Mouse (Mus musculus) brain, embryonic 18.5 days (tissue): ENCODE measurements around the gene Rabif.
"Not testable (repeated sequence)": the region's sequence is repeated elsewhere in the genome, so short reads cannot be mapped to it uniquely, and the experiment has no call there.

ENCODE experiments used
- DNase-seq: peaks from one replicate; pipeline ENCODE4 v3.0.0-alpha.2; 2012; ENCODE audit warnings: low read depth, low spot score

Gene Rabif

GRCm38 (mm10) chr1:134494428-134495215, at the start of gene Rabif:
Rabif (plus strand) TSS chr1:134494648.
- peak; percentile 95 for DNase-seq

- DNase-seq: no peak
These were observed 49.0 kb upstream of the Rabif start for GRCm38 (mm10) chr1:134445418-134445817.

GRCm38 (mm10) chr1:134448537-134448936, 45.9 kb upstream of the Rabif start:
- DNase-seq: not testable (repeated sequence)

GRCm38 (mm10) chr1:134450201-134450600, 44.2 kb upstream of the Rabif start:
- DNase-seq: no peak

GRCm38 (mm10) chr1:134450986-134451385, 43.5 kb upstream of the Rabif start:
- no peak for DNase-seq

GRCm38 (mm10) chr1:134454904-134455824, 39.3 kb upstream of the Rabif start, which contains the start of gene Klhl12:
Klhl12 (plus strand) TSS chr1:134455531.
- peak; percentile 77 for DNase-seq

GRCm38 (mm10) chr1:134456060-134456459, 38.4 kb upstream of the Rabif start:
- DNase-seq: no peak

GRCm38 (mm10) chr1:134458139-134458727, 36.2 kb upstream of the Rabif start:
- DNase-seq: no peak

- DNase-seq: no peak
These were observed 33.9 kb upstream of the Rabif start for GRCm38 (mm10) chr1:134460294-134461284.

GRCm38 (mm10) chr1:134484623-134485022, 9.8 kb upstream of the Rabif start:
- no peak for DNase-seq

- DNase-seq: no peak
These were observed 3.3 kb upstream of the Rabif start for GRCm38 (mm10) chr1:134490903-134491801.

GRCm38 (mm10) chr1:134492276-134492675, 2.2 kb upstream of the Rabif start:
- DNase-seq: no peak

- no peak for DNase-seq
These were observed 952 bp upstream of the Rabif start for GRCm38 (mm10) chr1:134493496-134493895.

- no peak for DNase-seq
These were observed 492 bp upstream of the Rabif start for GRCm38 (mm10) chr1:134493956-134494355.

GRCm38 (mm10) chr1:134495216-134495539, 730 bp downstream of the Rabif start:
- no peak for DNase-seq

- no peak for DNase-seq
These were observed 1.5 kb downstream of the Rabif start for GRCm38 (mm10) chr1:134495991-134496390.

GRCm38 (mm10) chr1:134500916-134501315, 6.5 kb downstream of the Rabif start:
- DNase-seq: no peak

GRCm38 (mm10) chr1:134506201-134506600, 11.8 kb downstream of the Rabif start:
- no peak for DNase-seq

GRCm38 (mm10) chr1:134510018-134510417, 15.6 kb downstream of the Rabif start:
- no peak for DNase-seq

- DNase-seq: no peak
These were observed 17.7 kb downstream of the Rabif start for GRCm38 (mm10) chr1:134512183-134512582.
